Mouse (Mus musculus) CH12F3 (cell line): ENCODE data around the gene Vmn1r196.
"Not testable (repeated sequence)": the region's sequence is repeated elsewhere in the genome, so short reads cannot be mapped to it uniquely, and the experiment has no call there.

Source experiments
- in situ Hi-C: fragments of 300-500 bp; cut with MboI; formaldehyde crosslinking; loops from 2 replicates; pipeline ENCODE4 v1.14.3; 2020; ENCODE audit warnings: low sequenced_read_pairs

The Vmn1r196 gene

DNA sequence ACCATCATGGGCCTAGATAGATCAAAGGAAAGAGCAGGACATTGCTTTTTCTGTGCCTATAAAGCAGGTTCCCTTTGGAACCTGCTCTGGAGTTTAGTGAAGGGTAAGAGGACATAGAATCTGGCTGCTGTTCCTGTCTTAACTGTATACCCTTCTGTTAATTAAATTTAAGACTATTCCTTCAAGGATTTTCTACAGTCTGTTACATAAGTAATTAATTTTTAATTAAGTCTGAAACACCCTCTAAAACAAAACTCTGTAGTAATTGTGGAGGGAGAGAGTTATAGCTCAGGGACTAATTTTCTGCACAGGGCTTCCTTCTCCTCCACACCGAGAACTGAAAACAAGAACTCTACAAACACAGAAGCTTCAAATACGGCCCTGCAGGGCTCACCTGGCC lies at the start of gene Vmn1r196:
Gene Vmn1r196, plus strand, starts transcription at position 301 of the 400 bp plus-strand sequence.
- in situ Hi-C loops = no loop called here

DNA sequence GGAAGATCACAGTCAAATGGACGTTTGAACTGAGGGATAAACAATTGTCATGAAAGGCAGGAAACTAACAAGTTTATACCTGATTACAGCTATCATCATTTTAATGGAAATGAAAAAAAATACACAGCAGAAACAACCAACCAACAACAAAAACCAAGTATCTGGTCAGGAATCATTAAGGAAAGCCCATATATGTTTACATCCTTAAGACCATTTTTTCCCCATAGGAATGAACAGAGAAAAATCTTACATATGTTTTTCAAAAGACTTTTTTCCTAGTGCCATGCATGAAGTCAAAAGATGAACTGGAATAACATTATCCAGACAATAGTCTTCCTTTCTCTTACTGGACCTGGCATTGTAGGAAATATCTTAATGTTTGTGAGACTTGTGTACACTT lies 45.8 kb upstream of the Vmn1r196 start, which contains the start of gene Vmn1r194:
Gene Vmn1r194, plus strand, starts transcription at position 301 of the 400 bp plus-strand sequence.
- in situ Hi-C loops = no loop called here

DNA sequence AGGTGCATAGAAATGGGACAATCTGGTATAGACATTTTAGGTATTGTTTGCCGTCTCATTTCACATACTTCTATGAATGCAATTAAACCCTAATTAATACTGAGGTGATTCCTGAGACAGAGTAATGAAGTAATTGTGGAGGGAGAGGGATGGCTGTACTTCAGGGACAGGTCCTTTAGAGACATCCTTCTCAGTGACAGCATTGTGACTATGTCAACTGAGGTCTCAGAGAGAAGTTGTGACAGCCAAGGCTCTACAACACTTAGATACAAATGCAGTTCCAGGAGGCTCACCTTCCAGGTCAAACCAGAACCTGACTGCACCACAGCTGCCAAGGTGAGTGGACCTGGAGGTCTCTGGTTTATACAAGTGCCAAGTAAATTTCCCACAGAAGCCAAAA lies 19.5 kb upstream of the Vmn1r196 start, which contains the start of gene Vmn1r195:
Gene Vmn1r195, plus strand, starts transcription at position 301 of the 400 bp plus-strand sequence.
- in situ Hi-C loops = not testable (repeated sequence)

DNA sequence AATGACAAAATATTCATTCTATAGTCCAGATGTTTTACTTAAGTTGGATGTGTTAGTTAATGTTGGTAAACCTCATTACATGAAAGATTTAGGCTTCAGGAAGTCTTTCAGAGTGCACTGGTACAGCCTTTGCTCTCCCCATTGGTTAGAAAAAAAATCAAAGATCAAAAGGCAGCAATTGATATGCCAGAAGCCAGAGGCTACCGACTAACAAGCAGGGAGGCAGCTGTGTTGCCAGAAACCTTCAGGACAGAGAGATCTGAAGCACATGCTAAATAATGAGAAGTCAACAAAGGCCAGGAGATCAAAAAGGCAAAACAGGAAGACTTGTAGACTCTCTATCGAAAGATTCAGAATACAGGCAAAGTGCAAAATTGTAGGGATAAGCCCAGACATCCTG lies 18.0 kb upstream of the Vmn1r196 start:
- in situ Hi-C loops = no loop called here

DNA sequence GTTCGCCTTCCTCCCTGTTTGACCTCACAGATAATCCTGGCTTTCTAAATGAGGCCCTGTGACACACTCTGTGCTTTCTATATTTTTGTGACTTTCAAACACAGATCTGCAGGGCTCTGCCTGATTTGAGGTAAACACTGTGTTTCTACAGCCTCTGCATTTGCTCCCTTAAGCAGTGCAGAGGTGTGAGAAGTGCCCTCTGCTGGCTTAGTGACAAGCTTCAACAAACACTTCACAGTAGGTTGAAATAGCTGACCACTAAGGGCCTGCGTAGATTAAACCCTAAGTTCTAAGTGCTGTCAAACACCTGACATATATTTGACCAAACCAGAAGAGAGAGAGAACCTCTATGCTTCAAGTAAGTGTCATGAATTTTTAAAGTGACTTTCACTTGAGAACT lies 5.1 kb upstream of the Vmn1r196 start:
- in situ Hi-C loops = no loop called here

DNA sequence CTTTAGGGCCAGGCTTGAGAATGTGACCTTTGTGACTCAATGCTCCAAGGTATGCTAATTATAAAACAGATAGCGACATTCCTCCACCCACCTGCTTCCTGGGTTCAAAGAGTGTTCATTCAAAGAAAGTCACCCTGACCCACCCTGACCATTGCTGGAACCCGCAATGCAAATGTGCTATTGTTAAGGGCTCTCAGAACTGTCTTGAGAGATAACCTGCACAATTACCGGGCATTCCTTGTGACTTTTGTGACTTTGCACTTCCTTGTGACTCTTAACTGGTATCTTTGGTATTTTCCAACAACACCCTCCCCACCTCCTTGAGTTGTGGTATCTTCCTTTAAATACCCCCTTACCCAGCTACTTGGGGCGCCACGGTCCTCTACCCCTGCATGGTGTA lies 18.4 kb downstream of the Vmn1r196 start:
- in situ Hi-C loops = not testable (repeated sequence)

DNA sequence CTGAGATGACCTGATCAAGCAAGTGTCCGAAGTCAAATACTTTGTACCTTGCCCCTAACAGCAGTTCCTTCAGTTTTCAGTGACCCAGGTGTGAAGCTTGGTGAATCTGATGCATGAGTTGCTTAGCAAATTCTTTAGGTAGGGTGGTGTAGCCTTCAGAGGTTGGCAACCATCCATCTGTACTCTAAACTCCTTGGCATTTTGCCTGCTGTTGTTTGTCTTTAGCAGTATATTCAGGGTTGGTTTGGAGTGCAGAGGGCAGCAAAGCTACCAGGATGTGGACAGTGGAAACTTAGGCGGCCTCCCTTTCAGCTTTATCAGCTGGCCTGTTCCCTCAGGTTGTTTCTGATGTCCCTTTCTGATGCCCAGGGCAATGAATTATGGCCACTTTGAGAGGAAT lies 25.6 kb downstream of the Vmn1r196 start:
- in situ Hi-C loops = no loop called here

DNA sequence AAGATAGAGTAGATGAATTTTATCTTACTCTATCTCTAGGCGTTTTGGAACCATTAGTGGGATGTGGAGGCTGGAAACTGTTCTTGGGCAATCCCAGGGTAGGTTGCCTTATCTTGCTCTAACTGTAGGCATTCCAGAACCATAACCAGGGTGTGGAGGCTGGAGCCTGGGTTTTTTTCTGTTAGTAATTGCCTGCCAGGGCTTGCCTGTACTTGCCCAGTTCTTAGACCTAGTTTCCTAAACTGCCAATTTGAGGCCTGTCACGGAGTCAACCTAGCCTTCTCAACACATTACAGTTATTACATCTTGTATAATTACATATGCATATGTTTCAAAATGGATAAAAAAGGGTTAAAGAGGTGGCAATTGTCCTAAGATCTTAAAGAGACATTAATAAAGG lies 27.6 kb downstream of the Vmn1r196 start:
- in situ Hi-C loops = no loop called here

DNA sequence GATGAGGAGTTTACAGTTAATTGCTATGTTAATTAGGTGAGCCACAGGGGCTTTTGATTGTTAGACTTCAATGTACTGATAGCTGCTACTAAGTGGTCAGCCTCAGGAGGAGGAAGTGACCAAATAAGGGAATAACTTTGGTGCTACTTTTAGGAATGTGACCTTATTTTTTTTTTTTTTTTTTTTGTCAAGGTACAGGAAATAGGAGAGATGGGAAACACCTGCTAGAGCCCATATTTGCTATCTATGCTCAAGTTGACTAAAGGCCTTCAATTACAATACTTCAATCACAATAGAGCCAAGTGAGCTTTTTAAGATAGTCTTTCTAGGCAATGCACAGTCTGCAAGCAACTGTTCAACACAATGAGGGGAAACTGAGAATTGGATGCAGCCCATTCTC lies 30.4 kb downstream of the Vmn1r196 start:
- in situ Hi-C loops = no loop called here

DNA sequence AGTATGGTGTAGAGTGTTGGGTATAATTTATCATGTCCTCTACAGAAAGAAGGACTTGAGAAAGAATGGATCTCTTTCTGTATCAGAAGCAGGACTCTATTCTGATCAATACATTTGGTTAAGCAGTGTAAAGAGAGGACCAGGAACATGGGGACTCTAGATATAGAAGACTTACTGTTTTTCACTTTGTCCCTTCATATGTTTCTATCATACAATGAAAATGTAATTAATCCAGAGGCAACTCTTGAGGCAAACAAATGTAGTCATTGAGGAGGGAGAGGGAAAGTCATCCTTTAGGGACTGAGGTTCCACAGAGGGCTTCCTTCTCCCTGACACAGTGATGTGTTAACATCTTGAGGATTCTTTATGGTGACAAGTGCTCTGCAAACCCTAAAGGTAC lies 34.6 kb downstream of the Vmn1r196 start, which contains the start of gene Vmn1r197:
Gene Vmn1r197, plus strand, starts transcription at position 301 of the 400 bp plus-strand sequence.
- in situ Hi-C loops = no loop called here

DNA sequence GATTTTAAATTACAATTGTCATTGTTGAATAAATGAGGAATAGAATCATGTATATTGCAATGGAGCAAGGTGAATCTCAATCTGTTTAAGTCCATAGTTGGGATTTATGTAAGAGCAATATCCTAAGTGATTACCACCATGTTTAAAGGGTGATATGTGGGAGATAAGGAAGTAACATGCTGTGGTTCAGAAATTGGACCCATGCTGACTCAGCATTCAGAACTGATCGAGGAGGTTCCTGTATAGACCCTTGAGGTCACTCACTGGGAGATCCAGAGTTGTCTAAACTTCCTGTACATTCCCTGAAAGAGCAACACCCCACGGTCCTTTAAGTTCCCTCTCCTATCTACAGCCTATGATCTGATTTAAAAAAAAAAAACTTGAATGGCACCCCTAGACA lies 43.5 kb downstream of the Vmn1r196 start:
- in situ Hi-C loops = no loop called here

DNA sequence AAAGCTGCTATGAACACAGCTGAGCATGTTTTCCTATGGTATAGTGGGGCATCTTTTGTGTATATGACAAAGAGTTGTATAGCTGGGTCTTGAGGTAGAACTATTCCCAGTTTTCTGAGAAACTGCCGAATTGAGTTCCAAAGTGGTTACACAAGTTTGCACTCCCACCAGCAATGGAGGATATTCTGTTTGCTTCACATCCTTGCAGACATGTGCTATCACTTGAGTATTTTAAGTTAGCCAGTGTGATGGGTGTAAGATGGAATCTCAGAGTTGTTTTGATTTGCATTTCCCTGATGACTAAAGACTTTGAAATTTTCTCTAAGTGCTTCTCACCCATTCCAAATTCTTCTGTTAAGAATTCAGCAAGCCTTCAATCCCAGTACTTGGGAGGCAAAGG lies 45.8 kb downstream of the Vmn1r196 start:
- in situ Hi-C loops = no loop called here
